Mouse (Mus musculus) liver, embryonic 14.5 days (tissue): ENCODE data around the gene Upf1. TPM values are rescaled to one million over a fixed set of nuclear protein-coding genes. Genes with fewer than 3 reads are reported as not detected.

ENCODE experiments used
- ATAC-seq: fragments of 200-750 bp; cut with Nextera tagmentation; 2 replicates; pipeline ENCODE4 v1.8.0; 2017; ENCODE audit warnings: moderate number of reproducible peaks, mild to moderate bottlenecking, moderate library complexity; ENCODE audit not compliant: insufficient read depth
- DNase-seq, 3 experiments: peaks; one replicate each; pipeline ENCODE4 v3.0.0-alpha.2; 2012 to 2013; ENCODE audit warnings: low read depth in 3 of 3, low spot score in 3 of 3
- H3K27ac ChIP-seq: fragments of 300-500 bp; sonication (generic); 2 replicates; pipeline ENCODE4 v1.5.1; 2014; ENCODE audit warnings: moderate library complexity, mild to moderate bottlenecking, control low read depth, inconsistent platforms
- H3K27me3 ChIP-seq: fragments of 300-500 bp; sonication (generic); 2 replicates; pipeline ENCODE4 v1.6.1; 2014; ENCODE audit warnings: mild to moderate bottlenecking, low read length, moderate library complexity; ENCODE audit not compliant: control insufficient read depth, insufficient read depth
- H3K36me3 ChIP-seq: fragments of 300-500 bp; sonication (generic); replicated peaks from 2 replicates; pipeline ENCODE4 v1.6.1; 2014; ENCODE audit warnings: low read depth; ENCODE audit not compliant: control insufficient read depth, insufficient read depth
- H3K4me1 ChIP-seq, 2 experiments: fragments of 200-500 bp in 1 of 2; fragments of 300-500 bp in 1 of 2; sonication (generic) in 1 of 2; replicated peaks; 2 replicates each; pipeline ENCODE4 v1.6.1; 2012 to 2014; ENCODE audit warnings: antibody characterized with exemption in 1 of 2, inconsistent platforms in 1 of 2, low read length in 1 of 2; ENCODE audit not compliant: control insufficient read depth in 2 of 2, insufficient read depth in 2 of 2
- H3K4me2 ChIP-seq: fragments of 300-500 bp; sonication (generic); 2 replicates; pipeline ENCODE4 v1.6.1; 2014; ENCODE audit warnings: low read depth, mild to moderate bottlenecking, control low read depth, moderate library complexity
- H3K4me3 ChIP-seq, 2 experiments: fragments of 200-500 bp in 1 of 2; fragments of 300-500 bp in 1 of 2; sonication (generic) in 1 of 2; 2 replicates each; pipeline ENCODE4 v1.5.1; 2012 to 2014; ENCODE audit warnings: low read depth in 2 of 2, low read length in 2 of 2, mild to moderate bottlenecking in 2 of 2, control low read depth in 1 of 2, inconsistent platforms in 1 of 2, moderate library complexity in 1 of 2; ENCODE audit not compliant: insufficient read depth in 1 of 2
- H3K9ac ChIP-seq: fragments of 300-500 bp; sonication (generic); replicated peaks from 2 replicates; pipeline ENCODE4 v1.6.1; 2014; ENCODE audit warnings: mild to moderate bottlenecking, control low read depth, moderate library complexity
- H3K9me3 ChIP-seq: fragments of 300-500 bp; sonication (generic); 2 replicates; pipeline ENCODE4 v1.6.1; 2016; ENCODE audit warnings: low read length, mixed read lengths; ENCODE audit not compliant: control insufficient read depth
- CTCF ChIP-seq: IDR thresholded peaks from 2 replicates; pipeline ENCODE4 v1.5.1; 2016; ENCODE audit warnings: antibody characterized with exemption, low read depth, control low read depth
- EP300 ChIP-seq: IDR thresholded peaks from 2 replicates; pipeline ENCODE4 v1.6.1; 2016; ENCODE audit warnings: antibody characterized with exemption, low read depth
- WGBS: fragments of 180-500 bp; shearing (Covaris S2); extraction: QIAGEN DNeasy Blood & Tissue Kit; methylation state at CpG from one replicate; pipeline ENCODE4 v1.1.7; 2014; ENCODE audit not compliant: insufficient replicate concordance; 5-methylcytosine and 5-hydroxymethylcytosine counted together
- polyA plus RNA-seq, 2 experiments: library from polyadenylated mRNA; depleted of rRNA in 1 of 2; stranded (reverse) in 1 of 2; unstranded in 1 of 2; fragments of >200 nt; fragmentation: Nextera tagmentation in 1 of 2; extraction: Ambion mirVana in 1 of 2; gene quantifications; 2 replicates each; pipeline versions ENCODE4 v1.2.1 to v1.2.3; 2012 to 2014

Upf1 gene
- polyA plus RNA-seq, 2 experiments = 9.3 to 14.1 TPM

- Histone ChIP-seq H3K4me2 (no peak overlapping the region), H3K9ac (no peak overlapping the region), H3K4me1 (peaks cover 18% of the 10 kb centered on the region in 2 experiments), H3K9me3 (no peaks in the 10 kb centered on the region), H3K4me3 (no peak overlapping the region), H3K27me3 (no peaks in the 10 kb centered on the region; the same call in 1 of the 2 replicates), H3K27ac (no peak overlapping the region), H3K36me3 (no peaks in the 10 kb centered on the region)
- DNase-seq (no peak), ATAC-seq (no peak)
- TF ChIP-seq EP300 = no peak
- TF ChIP-seq CTCF = peak; percentile 88
- 51% methylated on average over 4 of the region's 4 CpGs for WGBS
These were observed 7.7 kb upstream of the Upf1 start for GRCm38 (mm10) chr8:70360769-70361168.

DNA sequence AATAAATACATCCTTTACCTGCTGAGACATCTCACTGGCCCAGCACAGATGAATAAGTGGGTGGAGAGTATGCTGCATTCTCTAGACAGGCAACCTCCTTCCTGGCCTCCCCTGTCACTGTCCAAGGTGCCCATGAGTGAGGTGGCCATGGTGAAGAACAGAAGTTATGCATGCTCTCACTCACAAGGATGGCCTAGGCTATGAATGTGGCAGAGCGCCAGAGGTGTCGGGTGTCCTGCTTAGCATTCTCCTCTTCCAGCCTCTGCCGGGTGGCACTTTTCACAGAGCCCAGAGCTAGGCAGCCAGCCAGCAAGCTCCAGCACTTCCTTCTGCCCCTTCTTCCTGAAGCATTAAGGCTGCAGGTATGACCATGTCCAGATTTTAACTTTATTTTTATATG is 6.3 kb upstream of the Upf1 start:
- Histone ChIP-seq H3K4me2 (no peak overlapping the region), H3K9me3 (no peaks in the 10 kb centered on the region), H3K27me3 (no peaks in the 10 kb centered on the region; the same call in 1 of the 2 replicates), H3K4me3 (no peak overlapping the region), H3K27ac (no peak overlapping the region), H3K9ac (no peak overlapping the region), H3K36me3 (no peaks in the 10 kb centered on the region), H3K4me1 (peaks cover 28 to 30% of the 10 kb centered on the region in 2 experiments)
- WGBS = 76% methylated on average over 3 of the region's 3 CpGs
- DNase-seq = no peak
- no peak for TF ChIP-seq CTCF
- no peak for TF ChIP-seq EP300
- no peak for ATAC-seq

DNA sequence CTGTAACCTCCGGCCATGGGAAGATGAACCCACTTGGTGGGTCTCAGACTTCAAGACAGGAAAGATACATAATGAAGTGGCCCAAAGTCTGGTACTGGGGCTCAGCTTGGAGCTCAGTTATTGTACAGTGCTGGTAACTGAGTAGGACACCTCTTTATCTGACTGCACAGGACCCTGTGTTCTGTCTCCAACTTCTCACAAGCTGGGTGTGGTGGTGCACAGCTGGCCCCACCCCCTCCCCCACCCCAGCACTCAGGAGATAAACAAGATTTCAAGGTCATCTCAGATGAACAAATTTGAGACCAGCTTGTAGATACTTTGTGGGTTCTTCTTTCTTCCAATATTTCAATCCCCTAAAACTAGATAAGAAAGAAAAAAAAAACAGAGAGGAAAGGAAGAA is 3.0 kb upstream of the Upf1 start:
- Histone ChIP-seq H3K4me3 (peak overlapping the region; percentile 8 to 27; a peak in 2 of 4 replicates), H3K9me3 (no peaks in the 10 kb centered on the region), H3K36me3 (no peaks in the 10 kb centered on the region), H3K27ac (peak overlapping the region; percentile 95), H3K9ac (peak overlapping the region; percentile 60), H3K4me2 (peak overlapping the region; percentile 74), H3K4me1 (peaks cover 43 to 44% of the 10 kb centered on the region in 2 experiments), H3K27me3 (no peaks in the 10 kb centered on the region)
- peak; percentile 66 to 71 (median 70) for DNase-seq
- TF ChIP-seq CTCF = no peak
- peak; percentile 77 for TF ChIP-seq EP300
- 21% methylated on average over 1 of the region's 1 CpGs for WGBS
- peak; percentile 70 for ATAC-seq

DNA sequence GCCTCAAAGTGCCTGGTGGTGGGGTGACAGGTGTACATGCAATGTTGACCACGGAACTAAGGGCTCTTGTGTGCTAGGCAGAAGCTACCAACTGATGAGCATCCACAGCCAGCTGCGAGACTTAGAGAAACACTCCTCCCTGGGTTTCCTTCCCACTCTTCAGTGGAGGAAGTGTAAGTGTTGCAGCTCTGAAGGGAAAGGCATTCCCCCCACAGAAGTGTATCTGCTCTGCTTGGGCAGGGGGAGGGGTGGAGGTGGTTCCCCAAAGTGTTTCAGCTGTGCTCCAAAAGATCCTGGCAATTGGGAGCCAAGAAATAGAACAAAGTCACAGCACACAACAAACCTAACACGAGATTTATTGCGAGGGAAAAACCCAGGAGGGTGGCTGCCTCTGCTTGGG is 926 bp upstream of the Upf1 start:
- Histone ChIP-seq H3K9me3 (no peaks in the 10 kb centered on the region), H3K4me2 (peak overlapping the region; percentile 78), H3K27me3 (no peaks in the 10 kb centered on the region), H3K27ac (peak overlapping the region; percentile 93), H3K4me1 (peaks cover 59 to 63% of the 10 kb centered on the region in 2 experiments), H3K4me3 (peak overlapping the region; percentile 48 to 98), H3K36me3 (peaks cover 18% of the 10 kb centered on the region), H3K9ac (peak overlapping the region; percentile 68)
- ATAC-seq (no peak), DNase-seq (no peak)
- TF ChIP-seq CTCF = no peak
- no peak for TF ChIP-seq EP300
- WGBS = 40% methylated on average over 4 of the region's 4 CpGs

GRCm38 (mm10) chr8:70352657-70353151 is 374 bp downstream of the Upf1 start:
- DNase-seq (no peak), ATAC-seq (peak; percentile 50)
- Histone ChIP-seq H3K27ac (peak overlapping the region; percentile 86), H3K9me3 (no peaks in the 10 kb centered on the region), H3K27me3 (no peaks in the 10 kb centered on the region), H3K9ac (peak overlapping the region; percentile 99), H3K4me3 (peak overlapping the region; percentile 82 to 98), H3K36me3 (peaks cover 29% of the 10 kb centered on the region), H3K4me1 (peaks cover 70 to 74% of the 10 kb centered on the region in 2 experiments), H3K4me2 (peak overlapping the region; percentile 96)
- TF ChIP-seq CTCF = no peak
- TF ChIP-seq EP300 = no peak
- WGBS = under 1% methylated on average over 64 of the region's 64 CpGs
